Mouse (Mus musculus) lung, embryonic 16.5 days (tissue): ENCODE data around the gene Acad10. TPM values are rescaled to one million over a fixed set of nuclear protein-coding genes. Genes with fewer than 3 reads are reported as not detected.

Experiments used
- ATAC-seq: fragments of 200-750 bp; cut with Nextera tagmentation; 2 replicates; pipeline ENCODE4 v1.8.0; 2017; ENCODE audit warnings: low read depth, mild to moderate bottlenecking, moderate library complexity
- H3K27ac ChIP-seq: fragments of 300-500 bp; sonication (generic); 2 replicates; pipeline ENCODE4 v1.5.1; 2014; ENCODE audit warnings: mild to moderate bottlenecking, control low read depth, low read length
- H3K27me3 ChIP-seq: fragments of 300-500 bp; sonication (generic); 2 replicates; pipeline ENCODE4 v1.6.1; 2014; ENCODE audit warnings: low read depth, low read length, mixed read lengths; ENCODE audit not compliant: control insufficient read depth, insufficient read depth
- H3K36me3 ChIP-seq: fragments of 300-500 bp; sonication (generic); 2 replicates; pipeline ENCODE4 v1.6.1; 2014; ENCODE audit warnings: low read length; ENCODE audit not compliant: control insufficient read depth, insufficient read depth
- H3K4me1 ChIP-seq: fragments of 300-500 bp; sonication (generic); replicated peaks from 2 replicates; pipeline ENCODE4 v1.6.1; 2014; ENCODE audit warnings: low read length, mixed read lengths; ENCODE audit not compliant: control insufficient read depth, insufficient read depth
- H3K4me2 ChIP-seq: fragments of 300-500 bp; sonication (generic); 2 replicates; pipeline ENCODE4 v1.6.1; 2014; ENCODE audit warnings: low read depth, low read length, control low read depth
- H3K4me3 ChIP-seq: fragments of 300-500 bp; sonication (generic); 2 replicates; pipeline ENCODE4 v1.5.1; 2014; ENCODE audit warnings: mild to moderate bottlenecking, low read length, control low read depth
- H3K9ac ChIP-seq: fragments of 300-500 bp; sonication (generic); 2 replicates; pipeline ENCODE4 v1.6.1; 2014; ENCODE audit warnings: low read length, control low read depth
- H3K9me3 ChIP-seq: fragments of 300-500 bp; sonication (generic); 2 replicates; pipeline ENCODE4 v1.6.1; 2016; ENCODE audit warnings: low read length; ENCODE audit not compliant: control insufficient read depth
- WGBS: fragments of 180-500 bp; shearing (Covaris S2); extraction: QIAGEN DNeasy Blood & Tissue Kit; methylation state at CpG from one replicate; pipeline ENCODE4 v1.1.7; 2014; 5-methylcytosine and 5-hydroxymethylcytosine counted together
- polyA plus RNA-seq: library from polyadenylated mRNA; unstranded; fragments of >200 nt; fragmentation: Nextera tagmentation; extraction: Ambion mirVana; gene quantifications from 2 replicates; pipeline ENCODE4 v1.2.1, GENCODE M21; 2015

The Acad10 gene
- polyA plus RNA-seq, 1 experiment from 2014 or later: 3.1 TPM

DNA sequence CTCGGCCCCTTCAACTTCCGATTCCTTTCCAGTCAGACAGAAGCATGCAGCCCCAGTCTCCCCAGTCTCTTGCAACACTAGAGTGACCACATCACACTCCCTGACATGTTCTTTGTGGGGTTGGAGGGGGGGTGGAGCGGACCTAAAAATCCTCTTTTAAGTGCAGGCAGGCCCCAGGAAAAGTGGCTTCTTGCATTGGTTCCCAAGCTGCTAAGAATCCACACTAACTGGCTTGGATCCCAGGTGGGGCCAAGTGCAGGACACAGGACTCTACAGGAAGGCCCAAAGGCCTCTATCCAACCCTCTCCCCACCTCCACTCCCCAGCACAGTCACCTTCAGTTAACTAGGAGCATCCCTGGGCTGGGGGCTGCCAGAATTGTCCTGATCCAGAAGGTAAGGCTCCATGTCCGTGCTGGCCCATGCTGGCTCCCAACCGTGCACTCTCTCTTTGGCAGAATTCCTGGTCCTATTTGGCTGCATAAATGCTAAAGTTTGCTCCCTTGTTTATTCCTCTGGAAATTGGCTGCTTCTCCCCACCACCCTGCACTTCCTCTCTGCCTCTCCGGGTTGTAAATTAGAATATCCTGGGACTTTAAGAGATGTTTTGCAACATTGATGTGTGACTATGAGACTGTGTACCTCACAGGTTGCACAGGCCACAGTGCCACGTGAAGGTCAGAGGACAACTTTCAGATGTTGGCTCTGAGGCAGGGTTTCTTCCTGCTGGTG, 30.3 kb upstream of the Acad10 start:
- Histone ChIP-seq H3K9me3 (no peaks in the 10 kb centered on the region), H3K36me3 (peaks cover 2% of the 10 kb centered on the region), H3K27ac (peak overlapping the region; percentile 66), H3K4me1 (peaks cover 4% of the 10 kb centered on the region), H3K27me3 (no peaks in the 10 kb centered on the region), H3K4me2 (no peak overlapping the region), H3K4me3 (no peak overlapping the region), H3K9ac (no peak overlapping the region)
- WGBS: 52% methylated on average over 7 of the region's 7 CpGs
- ATAC-seq: peak; percentile 71

DNA sequence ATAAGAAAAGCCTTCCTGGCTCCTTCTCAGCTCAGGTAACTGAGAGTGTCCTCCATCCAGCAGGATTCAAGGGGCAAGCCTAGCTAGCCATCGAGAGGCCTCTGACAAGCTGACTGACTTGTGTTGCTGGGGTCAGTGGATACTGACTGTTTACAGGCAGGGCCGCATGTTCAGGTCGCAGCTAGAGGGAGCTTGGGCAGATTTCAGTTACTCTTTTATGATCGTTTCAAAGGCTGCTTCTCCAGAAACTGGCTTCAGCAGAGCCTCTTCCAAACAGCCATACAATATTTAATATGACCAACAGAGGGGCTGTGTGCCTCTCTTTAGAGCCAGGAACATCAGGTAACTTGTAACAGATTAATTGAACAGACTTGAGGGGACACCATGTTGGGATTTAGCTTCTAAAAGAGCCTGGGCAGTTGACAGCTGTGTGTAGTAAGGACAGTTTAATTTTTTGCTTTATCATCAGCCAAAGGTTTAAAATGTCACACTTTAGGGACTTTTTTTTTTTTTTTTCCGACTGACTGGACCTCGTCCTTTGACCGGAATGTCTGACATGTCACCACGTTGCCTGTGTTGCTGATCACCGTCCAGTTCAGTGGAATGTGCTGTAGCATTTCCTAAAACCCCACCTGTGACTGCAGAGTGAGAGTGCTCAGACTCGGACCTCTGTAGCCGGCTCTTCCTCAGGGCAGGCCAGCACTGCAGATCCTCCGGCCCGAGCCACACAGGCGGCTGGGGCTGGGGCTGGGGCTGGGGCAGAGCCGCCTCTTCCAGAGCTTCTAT, 26.0 kb upstream of the Acad10 start:
- Histone ChIP-seq H3K9me3 (no peaks in the 10 kb centered on the region), H3K27ac (no peak overlapping the region), H3K27me3 (no peaks in the 10 kb centered on the region), H3K4me3 (no peak overlapping the region), H3K36me3 (peaks cover 17% of the 10 kb centered on the region), H3K4me2 (no peak overlapping the region), H3K4me1 (peaks cover 4% of the 10 kb centered on the region), H3K9ac (no peak overlapping the region)
- 70% methylated on average over 15 of the region's 15 CpGs for WGBS
- ATAC-seq: no peak

DNA sequence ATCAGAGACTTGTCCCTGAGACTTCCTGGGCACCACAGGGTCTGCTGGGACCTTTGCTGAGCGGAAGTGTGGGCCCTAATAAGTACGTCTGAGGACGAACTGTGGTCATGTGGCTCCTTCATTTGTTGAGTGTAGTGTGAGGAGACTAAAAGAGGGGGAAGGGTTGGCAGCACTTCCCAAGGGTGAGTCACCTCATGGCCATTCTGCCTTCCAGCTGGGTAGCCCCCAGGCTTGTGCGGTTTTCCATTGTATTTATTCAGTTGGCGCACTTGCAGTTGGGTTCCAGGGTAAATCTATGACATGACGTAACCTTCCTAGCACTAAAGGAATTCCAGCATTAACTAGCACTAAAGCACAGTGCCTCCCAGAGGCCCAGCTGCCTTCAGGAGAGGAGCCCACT, 25.2 kb upstream of the Acad10 start:
- 82% methylated on average over 6 of the region's 6 CpGs for WGBS
- no peak overlapping the region for H3K4me2 ChIP-seq
- ATAC-seq: no peak
- H3K4me1 ChIP-seq: no peaks in the 10 kb centered on the region; the same call in 1 of the 2 replicates
- no peaks in the 10 kb centered on the region for H3K9me3 ChIP-seq
- no peak overlapping the region for H3K27ac ChIP-seq
- H3K9ac ChIP-seq: no peak overlapping the region
- no peaks in the 10 kb centered on the region for H3K27me3 ChIP-seq
- H3K36me3 ChIP-seq: peaks cover 21% of the 10 kb centered on the region
- no peak overlapping the region for H3K4me3 ChIP-seq

DNA sequence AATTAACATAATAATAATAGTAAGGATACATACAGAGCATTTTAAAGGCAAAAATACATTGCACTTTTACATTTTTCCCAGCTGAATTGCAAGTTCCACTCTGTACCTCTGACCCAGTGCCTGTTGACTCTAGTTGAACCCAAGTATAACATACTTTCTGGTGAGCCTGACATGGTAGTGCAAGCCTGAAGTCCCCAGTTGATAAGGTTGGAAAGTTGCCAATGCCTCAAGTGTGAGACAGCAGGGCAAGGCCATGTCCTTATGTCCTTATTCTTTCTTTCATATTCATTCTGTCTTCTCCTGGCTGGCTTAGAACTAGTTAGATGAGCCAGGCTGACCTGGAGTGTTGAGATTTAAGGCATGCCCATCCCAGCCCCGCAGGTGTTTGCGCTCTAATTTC, 21.9 kb upstream of the Acad10 start:
- no peak for ATAC-seq
- no peak overlapping the region for H3K9ac ChIP-seq
- peaks cover 46% of the 10 kb centered on the region for H3K36me3 ChIP-seq
- 96% methylated on average over 2 of the region's 2 CpGs for WGBS
- no peak overlapping the region for H3K27ac ChIP-seq
- no peaks in the 10 kb centered on the region for H3K4me1 ChIP-seq
- H3K9me3 ChIP-seq: 0 out of 2 replicates have a peak, but pooled peaks cover 2% of the 10 kb centered on the region
- H3K4me3 ChIP-seq: no peak overlapping the region
- H3K27me3 ChIP-seq: no peaks in the 10 kb centered on the region
- no peak overlapping the region for H3K4me2 ChIP-seq

DNA sequence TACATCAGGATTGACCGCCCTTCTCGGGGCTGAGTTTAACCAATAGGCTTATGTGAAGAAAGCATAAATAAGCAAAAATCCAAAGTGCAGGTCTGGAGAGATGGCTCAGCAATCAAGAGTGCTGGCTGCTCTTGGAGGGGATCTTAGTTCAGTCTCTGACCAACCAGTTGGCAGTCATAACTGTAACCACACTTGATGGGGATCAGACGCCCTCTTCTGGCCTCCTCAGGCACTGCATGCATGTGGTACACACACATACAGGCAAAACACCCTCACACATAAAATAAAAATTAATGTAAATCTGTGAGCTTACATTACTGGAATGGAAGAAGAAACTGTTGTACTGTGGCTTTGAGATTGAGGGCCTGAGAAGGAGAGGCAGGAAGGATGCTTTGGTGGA, 10.1 kb upstream of the Acad10 start:
- no peaks in the 10 kb centered on the region for H3K27me3 ChIP-seq
- peaks cover 22% of the 10 kb centered on the region for H3K36me3 ChIP-seq
- H3K4me1 ChIP-seq: no peaks in the 10 kb centered on the region; the same call in 1 of the 2 replicates
- no peak for ATAC-seq
- H3K4me3 ChIP-seq: no peak overlapping the region
- no peak overlapping the region for H3K9ac ChIP-seq
- H3K9me3 ChIP-seq: no peaks in the 10 kb centered on the region
- no peak overlapping the region for H3K4me2 ChIP-seq
- no peak overlapping the region for H3K27ac ChIP-seq
- 75% methylated on average over 3 of the region's 3 CpGs for WGBS

DNA sequence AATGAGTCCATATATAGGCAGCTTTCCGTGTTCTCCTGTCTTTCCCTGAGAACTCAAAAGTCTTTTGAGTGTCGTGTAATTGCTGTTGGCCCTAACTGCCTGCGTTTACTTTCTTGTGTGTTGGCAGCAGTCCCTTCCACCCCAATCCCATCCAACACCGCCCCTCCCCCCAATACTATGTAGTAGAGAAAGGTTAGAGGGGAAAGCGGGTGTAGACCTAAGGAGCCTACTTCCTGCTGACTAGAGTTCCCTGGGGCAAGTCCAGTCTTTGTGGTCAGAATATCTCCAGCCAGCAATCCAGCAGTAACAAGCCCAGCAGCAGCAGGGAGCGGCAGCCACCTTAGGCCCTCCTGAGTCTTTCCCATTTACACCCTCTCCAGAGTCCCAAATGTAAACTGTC, 8.1 kb upstream of the Acad10 start:
- no peak overlapping the region for H3K4me3 ChIP-seq
- no peaks in the 10 kb centered on the region for H3K27me3 ChIP-seq
- no peak overlapping the region for H3K9ac ChIP-seq
- H3K4me1 ChIP-seq: no peaks in the 10 kb centered on the region; the same call in 1 of the 2 replicates
- H3K4me2 ChIP-seq: no peak overlapping the region
- peaks cover 18% of the 10 kb centered on the region for H3K36me3 ChIP-seq
- ATAC-seq: peak; percentile 60; the same call in 1 of the 2 replicates
- 45% methylated on average over 6 of the region's 6 CpGs for WGBS
- H3K9me3 ChIP-seq: no peaks in the 10 kb centered on the region
- H3K27ac ChIP-seq: 0 out of 2 replicates have a peak overlapping the region, but pooled peaks have one; percentile 5

DNA sequence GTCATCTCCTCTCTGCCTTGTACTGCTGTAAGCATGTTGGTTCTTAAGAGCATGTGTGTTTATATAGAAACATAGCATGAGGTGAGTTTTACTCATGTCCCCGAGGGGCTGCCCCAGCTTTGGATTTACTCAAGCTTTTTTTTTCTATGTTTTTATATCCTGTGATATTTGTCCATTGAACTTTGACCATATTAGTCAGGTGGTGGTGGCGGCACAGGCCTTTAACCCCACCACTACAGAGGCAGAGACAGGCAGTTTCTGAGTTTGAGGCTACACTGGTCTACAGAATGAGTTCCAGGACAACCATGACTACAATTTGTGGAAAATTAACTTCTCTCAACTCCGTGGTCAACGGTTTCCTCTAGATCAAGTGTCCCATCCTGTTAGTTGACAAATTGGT, 6.8 kb upstream of the Acad10 start:
- Histone ChIP-seq H3K9me3 (no peaks in the 10 kb centered on the region), H3K4me3 (no peak overlapping the region), H3K36me3 (peaks cover 19% of the 10 kb centered on the region), H3K4me1 (peaks cover 2% of the 10 kb centered on the region), H3K4me2 (no peak overlapping the region), H3K9ac (no peak overlapping the region), H3K27ac (no peak overlapping the region), H3K27me3 (no peaks in the 10 kb centered on the region)
- ATAC-seq: no peak
- 66% methylated on average over 4 of the region's 4 CpGs for WGBS

DNA sequence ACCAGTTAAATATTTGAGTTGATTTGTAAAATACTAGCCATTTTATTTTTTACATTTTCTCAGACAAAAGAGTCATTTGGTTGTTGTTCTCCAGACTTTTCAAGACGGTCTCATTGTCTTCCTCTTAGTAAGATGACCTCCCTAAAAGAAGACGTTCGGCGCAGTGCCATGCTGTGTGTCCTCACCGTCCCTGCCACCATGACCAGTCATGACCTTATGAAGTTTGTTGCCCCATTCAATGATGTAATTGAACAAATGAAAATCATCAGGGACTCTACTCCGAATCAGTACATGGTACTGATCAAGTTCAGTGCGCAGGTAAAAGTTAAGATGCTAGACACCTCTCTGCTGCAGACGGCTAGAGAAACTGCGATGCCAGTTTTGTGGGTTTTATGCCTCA, 4.7 kb upstream of the Acad10 start:
- H3K27ac ChIP-seq: no peak overlapping the region
- H3K4me3 ChIP-seq: no peak overlapping the region
- ATAC-seq: no peak
- no peak overlapping the region for H3K9ac ChIP-seq
- no peaks in the 10 kb centered on the region for H3K9me3 ChIP-seq
- no peak overlapping the region for H3K4me2 ChIP-seq
- peaks cover 19% of the 10 kb centered on the region for H3K36me3 ChIP-seq
- 93% methylated on average over 9 of the region's 9 CpGs for WGBS
- peaks cover 12% of the 10 kb centered on the region for H3K4me1 ChIP-seq
- no peaks in the 10 kb centered on the region for H3K27me3 ChIP-seq

DNA sequence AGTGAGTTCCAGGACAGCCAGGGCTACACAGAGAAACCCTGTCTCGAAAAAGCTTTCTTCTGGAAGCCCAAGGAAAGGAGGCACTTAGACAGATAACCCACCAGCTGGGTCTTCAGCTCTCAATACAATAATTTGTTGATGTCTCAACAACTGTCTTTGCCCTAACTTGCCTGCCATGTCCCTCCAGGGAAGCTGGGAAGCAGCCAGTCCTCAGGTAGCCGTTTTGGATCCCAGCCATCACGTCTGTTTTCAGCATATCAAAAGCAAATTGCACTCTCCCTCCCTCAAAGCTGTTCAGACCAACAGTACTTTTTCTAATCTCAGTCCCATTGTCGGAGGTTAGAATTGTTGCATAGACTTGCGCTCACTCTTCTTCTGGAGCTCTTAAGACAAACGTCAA, 3.8 kb upstream of the Acad10 start:
- Histone ChIP-seq H3K9me3 (no peaks in the 10 kb centered on the region), H3K4me3 (no peak overlapping the region), H3K27me3 (no peaks in the 10 kb centered on the region), H3K9ac (no peak overlapping the region), H3K27ac (no peak overlapping the region), H3K4me2 (no peak overlapping the region), H3K4me1 (peaks cover 15% of the 10 kb centered on the region), H3K36me3 (peaks cover 17% of the 10 kb centered on the region)
- WGBS: 85% methylated on average over 6 of the region's 6 CpGs
- no peak for ATAC-seq
